Mouse (Mus musculus) c-Kit-positive CD71-positive TER-119-negative erythroid progenitor cells, embryonic 14.5 days (primary cell): ENCODE measurements around the gene Slc36a4.

Experiments used
- DNase-seq: peaks from one replicate; pipeline ENCODE4 v3.0.0-alpha.2; 2013; ENCODE audit warnings: low read depth

The Slc36a4 gene

GRCm38 (mm10) chr9:15709599-15710381 is at the start of gene Slc36a4:
Slc36a4 (plus strand) TSS chr9:15709738.
- DNase-seq: no peak

- no peak for DNase-seq
Measured at GRCm38 (mm10) chr9:15664606-15665005, 44.9 kb upstream of the Slc36a4 start.

GRCm38 (mm10) chr9:15669452-15669851 is 40.1 kb upstream of the Slc36a4 start:
- no peak for DNase-seq

GRCm38 (mm10) chr9:15670002-15670527 is 39.5 kb upstream of the Slc36a4 start:
- DNase-seq: no peak

- no peak for DNase-seq
Measured at GRCm38 (mm10) chr9:15672251-15672650, 37.3 kb upstream of the Slc36a4 start.

DNA sequence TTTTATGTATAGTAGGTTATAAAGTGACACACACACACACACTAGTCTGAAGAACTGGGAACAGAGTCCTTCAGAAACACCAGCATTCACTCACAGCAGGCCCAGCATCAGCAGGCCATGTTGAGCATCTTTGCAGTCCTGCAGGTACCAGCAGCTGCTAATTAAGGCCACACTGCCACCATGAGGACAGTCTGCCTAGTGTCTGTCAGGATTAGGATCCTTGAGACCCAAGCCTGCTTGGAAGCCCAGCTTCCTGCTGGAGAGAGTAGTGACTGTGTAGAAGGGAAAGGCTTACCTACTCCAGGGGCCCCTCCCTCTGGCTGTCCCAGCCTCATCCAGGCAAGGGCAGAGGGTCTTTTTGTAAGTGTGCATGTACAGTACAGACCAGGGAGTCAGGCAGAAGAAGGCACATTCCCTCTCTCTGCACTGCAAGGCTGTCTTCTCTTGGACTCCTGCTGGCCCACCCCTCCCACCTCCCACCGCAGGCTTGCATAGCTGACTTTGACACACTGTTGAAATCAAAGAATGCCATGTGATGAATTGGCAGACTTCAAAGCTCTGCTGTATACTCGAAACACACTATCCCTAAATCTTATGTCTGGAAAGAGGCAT is 27.6 kb upstream of the Slc36a4 start:
- no peak for DNase-seq

DNA sequence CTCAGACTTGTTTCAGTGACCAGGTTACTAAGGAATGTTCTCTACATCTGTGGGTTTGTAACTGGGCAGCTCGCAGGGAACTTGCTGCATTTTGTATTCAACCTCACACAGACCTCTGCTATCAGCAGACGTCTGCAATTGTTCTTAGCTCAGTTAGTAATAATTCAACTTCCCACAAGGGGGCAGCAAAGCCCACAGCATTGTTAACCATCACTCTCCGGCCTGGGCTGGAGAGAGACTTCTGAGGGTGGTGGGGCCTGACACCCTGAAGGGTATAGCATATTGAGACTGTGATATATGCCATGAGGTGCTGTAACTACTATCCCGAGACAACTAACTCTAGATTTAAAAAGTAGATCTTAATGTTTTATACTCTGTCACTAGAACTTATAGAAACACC is 24.3 kb upstream of the Slc36a4 start:
- peak; percentile 46 for DNase-seq

GRCm38 (mm10) chr9:15687358-15687757 is 22.2 kb upstream of the Slc36a4 start:
- no peak for DNase-seq

DNA sequence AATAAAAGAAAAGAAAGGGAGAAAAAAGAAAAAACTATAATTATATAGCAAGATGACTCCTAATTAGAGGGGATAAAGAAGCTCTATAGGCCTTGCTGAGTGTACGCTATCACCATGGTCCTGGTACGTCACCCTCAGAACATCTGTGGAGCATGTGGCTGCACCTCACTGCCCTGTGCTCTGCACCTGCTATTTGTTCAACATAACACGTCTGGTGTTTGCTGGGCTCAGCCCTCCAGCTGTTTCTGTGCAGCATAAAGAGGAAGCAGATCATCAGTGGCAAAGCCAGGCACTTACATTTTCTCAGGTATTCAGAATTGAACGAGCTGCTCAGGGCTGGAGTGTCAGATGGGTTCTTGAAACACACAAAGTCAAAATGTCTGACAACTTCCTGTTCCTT is 15.7 kb upstream of the Slc36a4 start:
- no peak for DNase-seq

DNA sequence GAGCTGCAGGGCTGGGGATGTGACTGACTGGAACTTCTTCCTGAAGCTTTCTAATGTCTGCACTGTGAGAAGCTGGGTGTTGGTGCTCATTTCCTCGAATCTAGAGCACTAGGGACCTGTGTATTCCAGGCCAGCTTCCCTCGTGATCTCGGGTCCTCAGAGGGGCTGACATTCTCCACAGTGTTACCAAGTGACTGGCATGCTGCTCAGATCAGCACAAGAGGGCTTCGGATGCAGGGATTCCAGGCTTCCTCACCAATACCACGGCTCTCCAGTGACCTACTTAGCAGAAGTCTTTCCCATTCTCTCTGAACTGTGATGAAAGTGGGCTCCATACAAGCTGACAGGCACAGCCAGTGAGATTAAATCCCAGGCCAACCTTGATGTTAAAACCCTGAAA is 14.5 kb upstream of the Slc36a4 start:
- no peak for DNase-seq

GRCm38 (mm10) chr9:15705706-15706105 is 3.8 kb upstream of the Slc36a4 start:
- no peak for DNase-seq

DNA sequence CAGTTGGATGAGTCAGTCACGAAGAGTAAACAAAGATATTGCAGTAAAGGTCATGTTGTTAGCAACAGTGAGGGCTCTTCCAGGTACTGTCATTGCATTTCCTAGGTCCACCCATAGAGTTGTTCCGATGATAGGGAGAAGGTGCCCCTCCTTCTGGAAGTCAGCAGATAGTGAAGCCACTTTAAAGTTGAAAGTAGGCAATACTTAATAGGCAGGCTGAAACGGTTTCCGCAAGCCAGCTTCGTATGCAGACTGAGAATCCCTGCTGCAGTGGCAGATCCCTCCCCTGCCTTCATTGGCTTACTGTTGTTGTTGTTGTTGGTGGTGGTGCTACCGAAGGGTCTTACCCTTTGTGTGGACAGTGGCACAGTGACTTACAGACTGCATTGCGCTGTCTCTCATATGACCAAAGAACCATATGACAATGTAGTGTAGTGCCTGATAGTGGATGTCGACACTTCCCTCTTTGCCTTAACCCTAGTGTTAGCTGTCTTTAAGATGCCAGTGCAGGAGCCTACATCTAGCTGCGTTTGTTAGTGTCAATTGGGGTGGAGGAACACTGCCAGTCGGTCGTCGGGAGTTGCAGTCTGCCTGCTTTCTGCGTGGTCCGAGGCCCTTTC is 449 bp upstream of the Slc36a4 start:
- peak; percentile 16 for DNase-seq

- DNase-seq: no peak
Measured at GRCm38 (mm10) chr9:15710821-15711565, 1.5 kb downstream of the Slc36a4 start.

- no peak for DNase-seq
Measured at GRCm38 (mm10) chr9:15711676-15712075, 2.1 kb downstream of the Slc36a4 start.

DNA sequence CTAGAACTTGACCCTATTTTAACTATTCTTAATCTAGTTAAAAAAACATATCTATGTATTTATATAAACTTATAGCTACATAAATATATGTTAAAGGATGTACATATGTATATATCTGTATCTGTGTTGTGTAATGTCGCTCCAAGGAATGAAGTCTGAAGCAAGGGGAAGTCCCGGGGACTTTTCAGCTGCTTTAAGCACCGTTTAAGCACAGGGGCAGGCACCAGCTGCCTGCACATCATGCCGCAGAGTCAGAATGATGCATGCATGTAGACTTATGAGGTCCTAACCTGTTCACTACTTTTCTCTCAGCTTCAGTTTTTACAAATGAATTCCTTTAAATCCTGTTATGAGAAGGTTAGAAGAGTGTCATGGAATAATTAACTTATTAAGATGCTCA is 5.3 kb downstream of the Slc36a4 start:
- DNase-seq: no peak

DNA sequence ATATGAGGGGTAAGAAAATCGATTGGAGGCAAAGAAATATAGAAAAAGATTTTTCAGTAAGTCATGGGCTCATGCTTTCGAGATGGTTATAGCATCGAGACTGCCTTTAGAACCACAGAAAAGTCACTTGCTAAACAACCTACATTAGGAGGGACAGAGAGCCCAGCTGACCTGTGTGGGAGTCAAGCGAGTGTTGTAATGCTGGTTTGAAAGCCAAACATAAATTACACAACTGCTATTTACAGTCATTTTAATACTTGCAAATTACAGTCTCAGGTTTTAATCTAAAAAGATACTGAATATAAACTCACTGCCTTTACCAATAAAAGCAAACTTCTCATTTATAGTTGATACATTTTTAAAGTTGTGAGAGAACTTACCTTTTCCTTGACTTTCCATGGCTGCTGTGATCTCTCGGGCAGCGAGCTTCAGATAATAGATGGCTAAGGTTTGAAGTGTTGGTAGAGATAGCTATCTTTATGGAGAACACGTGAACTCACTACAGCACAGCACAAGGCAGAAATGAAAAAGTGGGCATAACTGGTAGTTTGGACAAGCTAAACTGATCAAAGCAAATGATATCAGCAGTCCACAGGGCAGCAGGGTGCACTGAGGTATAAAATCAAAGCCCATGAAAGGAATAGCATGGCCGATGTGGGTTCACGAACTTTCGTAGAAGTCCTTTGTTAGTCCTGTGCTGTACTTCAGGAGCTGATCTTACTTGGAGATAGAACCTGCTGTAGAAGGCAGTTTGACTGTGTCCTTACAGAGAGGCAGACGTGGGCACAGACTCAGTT is 5.9 kb downstream of the Slc36a4 start:
- no peak for DNase-seq

DNA sequence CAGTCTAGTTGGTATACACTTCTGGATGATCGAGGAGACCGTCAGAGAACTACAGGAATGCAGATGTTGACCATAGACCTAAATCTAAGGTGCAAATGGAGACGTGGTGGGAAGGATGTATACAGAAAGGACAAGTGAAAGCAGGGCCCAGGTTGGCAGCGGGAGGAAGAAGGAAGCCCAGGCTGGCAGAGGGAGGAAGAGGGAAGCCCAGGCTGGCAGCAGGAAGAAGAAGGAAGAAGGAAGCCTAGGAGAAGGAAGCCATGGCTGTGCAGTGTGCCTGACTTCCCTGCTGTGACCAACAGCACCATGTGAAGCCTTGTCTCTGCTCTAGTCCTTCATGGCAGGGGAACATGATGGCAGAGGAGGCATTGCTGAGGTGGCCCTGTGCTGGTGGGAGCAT is 7.8 kb downstream of the Slc36a4 start:
- DNase-seq: no peak

GRCm38 (mm10) chr9:15718295-15718694 is 8.8 kb downstream of the Slc36a4 start:
- DNase-seq: no peak

DNA sequence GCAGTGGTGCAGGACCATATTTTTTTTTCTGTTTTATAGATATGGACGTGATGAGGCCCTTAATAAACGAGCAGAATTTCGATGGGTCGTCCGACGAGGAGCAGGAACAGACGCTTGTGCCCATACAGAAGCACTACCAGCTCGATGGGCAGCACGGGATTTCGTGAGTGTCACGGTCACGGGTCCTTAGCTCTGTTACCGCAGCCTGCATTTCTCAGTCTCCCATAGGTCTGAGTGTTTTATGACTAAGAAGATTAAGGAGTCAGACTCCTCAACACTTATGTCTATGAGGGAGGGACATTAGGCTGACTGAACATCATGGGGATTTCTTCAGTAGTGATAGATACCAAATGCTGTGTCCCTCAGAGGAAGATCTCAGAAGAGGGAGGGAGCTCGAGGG is 10.1 kb downstream of the Slc36a4 start:
- DNase-seq: no peak

- DNase-seq: no peak
Measured at GRCm38 (mm10) chr9:15720556-15720955, 11.0 kb downstream of the Slc36a4 start.

GRCm38 (mm10) chr9:15721226-15721833 is 11.8 kb downstream of the Slc36a4 start:
- DNase-seq: no peak
